Mouse (Mus musculus) cortical plate, adult 2 months (tissue): Measurements from ENCODE around the gene Gpc1.

Experiments
- CTCF ChIP-seq: fragments of 200-500 bp; IDR thresholded peaks from 2 replicates; pipeline ENCODE4 v1.5.1; 2011; ENCODE audit warnings: mild to moderate bottlenecking, control low read depth, low read length; ENCODE audit not compliant: insufficient read depth; ENCODE audit errors: extremely low read depth
- POLR2A ChIP-seq: fragments of 200-500 bp; IDR thresholded peaks from 2 replicates; pipeline ENCODE4 v1.6.1; 2011; ENCODE audit warnings: mild to moderate bottlenecking, low read length, control low read depth; ENCODE audit not compliant: insufficient read depth; ENCODE audit errors: extremely low read depth

DNA sequence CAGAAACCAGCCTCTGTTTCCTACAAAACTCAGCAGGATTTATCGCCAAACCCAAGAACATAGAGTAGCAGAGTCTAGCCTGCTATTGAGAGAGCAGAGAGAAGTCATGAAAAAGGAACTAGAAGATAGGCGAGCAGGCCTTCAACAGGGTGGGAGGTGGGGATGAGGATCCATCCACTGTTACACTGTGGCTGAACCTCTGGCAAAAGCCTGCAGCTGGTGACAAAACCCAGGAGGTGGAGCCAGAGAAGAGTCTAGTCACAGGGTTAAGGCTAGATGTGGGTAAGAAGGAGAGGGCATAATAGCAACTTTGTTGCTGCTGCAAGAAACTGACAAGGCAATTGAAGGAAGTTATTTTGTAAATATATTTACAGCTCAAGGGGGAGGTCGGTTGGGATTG lies 10.0 kb downstream of the Gpc1 start:
- TF ChIP-seq CTCF (no peak), POLR2A (no peak)
